Mouse (Mus musculus) midbrain, embryonic 13.5 days (tissue): ENCODE data around the gene Sppl2b. TPM values are rescaled to one million over a fixed set of nuclear protein-coding genes. Genes with fewer than 3 reads are reported as not detected.
"Not testable (repeated sequence)": the region's sequence is repeated elsewhere in the genome, so short reads cannot be mapped to it uniquely, and the experiment has no call there.

Source experiments
- ATAC-seq: fragments of 200-750 bp; cut with Nextera tagmentation; 2 replicates; pipeline ENCODE4 v1.8.0; 2017; ENCODE audit warnings: mild to moderate bottlenecking, moderate TSS enrichment, moderate library complexity
- H3K27ac ChIP-seq: fragments of 300-500 bp; sonication (generic); 2 replicates; pipeline ENCODE4 v1.5.1; 2015; ENCODE audit warnings: inconsistent platforms, mild to moderate bottlenecking, moderate library complexity
- H3K27me3 ChIP-seq: fragments of 300-500 bp; sonication (generic); 2 replicates; pipeline ENCODE4 v1.6.1; 2015; ENCODE audit warnings: mild to moderate bottlenecking, inconsistent platforms
- H3K36me3 ChIP-seq: fragments of 300-500 bp; sonication (generic); 2 replicates; pipeline ENCODE4 v1.6.1; 2015; ENCODE audit warnings: mild to moderate bottlenecking, inconsistent platforms
- H3K4me1 ChIP-seq: fragments of 300-500 bp; sonication (generic); replicated peaks from 2 replicates; pipeline ENCODE4 v1.6.1; 2015; ENCODE audit warnings: inconsistent platforms
- H3K4me2 ChIP-seq: fragments of 300-500 bp; sonication (generic); replicated peaks from 2 replicates; pipeline ENCODE4 v1.6.1; 2015; ENCODE audit warnings: moderate library complexity, mild to moderate bottlenecking, inconsistent platforms
- H3K4me3 ChIP-seq: fragments of 300-500 bp; sonication (generic); replicated peaks from 2 replicates; pipeline ENCODE4 v1.5.1; 2015; ENCODE audit warnings: mild to moderate bottlenecking, inconsistent platforms
- H3K9ac ChIP-seq: fragments of 300-500 bp; sonication (generic); replicated peaks from 2 replicates; pipeline ENCODE4 v1.6.1; 2015; ENCODE audit warnings: mild to moderate bottlenecking, inconsistent platforms
- H3K9me3 ChIP-seq: fragments of 300-500 bp; sonication (generic); 2 replicates; pipeline ENCODE4 v1.6.1; 2016; ENCODE audit warnings: mild to moderate bottlenecking, inconsistent platforms
- WGBS: fragments of 180-500 bp; shearing (Covaris S2); methylation state at CpG from one replicate; pipeline ENCODE4 v1.1.7; 2015; 5-methylcytosine and 5-hydroxymethylcytosine counted together
- polyA plus RNA-seq: library from polyadenylated mRNA; unstranded; fragments of >200 nt; fragmentation: Nextera tagmentation; extraction: Ambion mirVana; gene quantifications from 2 replicates; pipeline ENCODE4 v1.2.1, GENCODE M21; 2015

Gene Sppl2b
- polyA plus RNA-seq, 1 experiment from 2014 or later, result 61.1 TPM

GRCm38 (mm10) chr10:80827063-80827869 is 27.8 kb upstream of the Sppl2b start:
- Histone ChIP-seq H3K27me3 (no peaks in the 10 kb centered on the region), H3K9me3 (no peaks in the 10 kb centered on the region), H3K36me3 (peaks cover 25% of the 10 kb centered on the region), H3K9ac (peak overlapping the region; percentile 92), H3K4me3 (peak overlapping the region; percentile 86), H3K4me1 (peaks cover 39% of the 10 kb centered on the region), H3K4me2 (peak overlapping the region; percentile 100), H3K27ac (peak overlapping the region; percentile 94)
- no peak for ATAC-seq
- 7% methylated on average over 29 of the region's 29 CpGs for WGBS

- H3K36me3 ChIP-seq, result peaks cover 25% of the 10 kb centered on the region
- H3K4me1 ChIP-seq, result peaks cover 46% of the 10 kb centered on the region
- peak overlapping the region; percentile 86 for H3K4me3 ChIP-seq
- H3K27ac ChIP-seq, result no peak overlapping the region
- ATAC-seq, result no peak
- peak overlapping the region; percentile 92 for H3K9ac ChIP-seq
- peak overlapping the region; percentile 100 for H3K4me2 ChIP-seq
- WGBS, result 82% methylated on average over 10 of the region's 10 CpGs
- no peaks in the 10 kb centered on the region for H3K9me3 ChIP-seq
- no peaks in the 10 kb centered on the region for H3K27me3 ChIP-seq
Measured at GRCm38 (mm10) chr10:80827870-80828420, 27.1 kb upstream of the Sppl2b start.

- H3K9me3 ChIP-seq, H3K27me3 ChIP-seq, H3K27ac ChIP-seq, ATAC-seq: not testable (repeated sequence)
- H3K9ac ChIP-seq, result 0 out of 2 replicates have a peak overlapping the region, but pooled peaks have one; percentile 92
- peaks cover 48% of the 10 kb centered on the region for H3K4me1 ChIP-seq
- H3K36me3 ChIP-seq, result peaks cover 25% of the 10 kb centered on the region
- peak overlapping the region; percentile 86 for H3K4me3 ChIP-seq
- peak overlapping the region; percentile 100 for H3K4me2 ChIP-seq
- WGBS, result 84% methylated on average over 8 of the region's 9 CpGs
Measured at GRCm38 (mm10) chr10:80828587-80828986, 26.5 kb upstream of the Sppl2b start.

DNA sequence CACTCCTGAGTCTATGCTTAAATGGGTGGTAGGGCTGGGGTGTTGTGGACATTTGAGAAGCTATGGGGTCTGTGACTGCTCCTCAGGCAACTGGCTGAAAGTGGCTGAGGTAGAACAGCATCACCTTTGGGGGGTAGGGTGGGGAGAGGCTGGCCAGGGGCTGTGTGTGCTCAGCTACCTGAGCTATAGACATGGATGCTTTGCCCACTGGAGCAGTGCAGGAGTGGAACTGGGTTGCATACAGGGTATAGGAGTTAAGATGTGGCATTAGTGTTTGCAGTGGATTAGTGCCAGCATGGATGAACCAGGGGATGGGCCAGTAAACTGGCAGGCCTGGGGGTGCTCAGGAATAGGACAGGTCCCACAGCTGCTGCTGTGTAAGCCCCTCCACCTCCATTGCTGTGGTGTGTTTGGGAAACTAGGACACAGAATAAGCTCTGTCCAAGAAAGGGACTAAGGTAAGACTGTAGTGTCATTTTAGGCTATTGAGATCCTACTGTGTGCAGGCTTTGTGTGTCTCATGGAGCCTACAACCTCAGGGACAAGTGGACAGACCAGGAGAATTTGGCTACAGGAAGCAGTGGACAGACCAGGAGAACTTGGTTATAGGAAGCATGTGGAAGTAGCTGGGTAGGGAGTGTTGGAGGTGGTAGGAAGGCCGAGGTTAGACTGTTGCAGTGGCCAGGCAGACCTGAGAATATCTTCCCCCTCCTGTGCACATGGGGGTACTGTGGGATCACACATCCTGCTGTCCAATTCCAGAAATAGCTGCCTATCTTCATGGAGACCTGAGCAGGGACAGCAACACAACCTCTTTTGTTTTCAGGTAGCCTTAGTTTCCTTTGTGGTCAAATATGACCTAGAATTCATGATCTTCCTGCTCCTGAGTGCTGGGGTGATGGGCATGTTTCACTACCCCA is 25.5 kb upstream of the Sppl2b start:
- 74% methylated on average over 1 of the region's 1 CpGs for WGBS
- H3K9ac ChIP-seq, result 0 out of 2 replicates have a peak overlapping the region, but pooled peaks have one; percentile 21
- 0 out of 2 replicates have a peak overlapping the region, but pooled peaks have one; percentile 2 for H3K4me2 ChIP-seq

GRCm38 (mm10) chr10:80831136-80831535 is 23.9 kb upstream of the Sppl2b start:
- H3K9ac ChIP-seq, result no peak overlapping the region
- H3K4me1 ChIP-seq, result peaks cover 58% of the 10 kb centered on the region
- no peak overlapping the region for H3K4me2 ChIP-seq
- ATAC-seq, result no peak
- H3K4me3 ChIP-seq, result no peak overlapping the region
- H3K27me3 ChIP-seq, result peaks cover 32% of the 10 kb centered on the region
- H3K9me3 ChIP-seq, result no peaks in the 10 kb centered on the region
- H3K27ac ChIP-seq, result 0 out of 2 replicates have a peak overlapping the region, but pooled peaks have one; percentile 14
- WGBS, result 3% methylated on average over 9 of the region's 9 CpGs
- peaks cover 25% of the 10 kb centered on the region for H3K36me3 ChIP-seq

More for the DNA sequence above, 25.5 kb upstream of the Sppl2b start:
- Histone ChIP-seq H3K4me3 (no peak overlapping the region), H3K27me3 (peaks cover 17% of the 10 kb centered on the region), H3K4me1 (peaks cover 48% of the 10 kb centered on the region), H3K36me3 (peaks cover 25% of the 10 kb centered on the region), H3K27ac (no peak overlapping the region), H3K9me3 (no peaks in the 10 kb centered on the region)
- no peak for ATAC-seq

GRCm38 (mm10) chr10:80832818-80833217 is 22.3 kb upstream of the Sppl2b start:
- Histone ChIP-seq H3K27ac (no peak overlapping the region), H3K4me2 (no peak overlapping the region), H3K4me3 (no peak overlapping the region), H3K27me3 (peaks cover 42% of the 10 kb centered on the region), H3K9ac (no peak overlapping the region), H3K9me3 (no peaks in the 10 kb centered on the region), H3K4me1 (peaks cover 54% of the 10 kb centered on the region), H3K36me3 (peaks cover 25% of the 10 kb centered on the region)
- no peak for ATAC-seq
- 30% methylated on average over 7 of the region's 7 CpGs for WGBS

DNA sequence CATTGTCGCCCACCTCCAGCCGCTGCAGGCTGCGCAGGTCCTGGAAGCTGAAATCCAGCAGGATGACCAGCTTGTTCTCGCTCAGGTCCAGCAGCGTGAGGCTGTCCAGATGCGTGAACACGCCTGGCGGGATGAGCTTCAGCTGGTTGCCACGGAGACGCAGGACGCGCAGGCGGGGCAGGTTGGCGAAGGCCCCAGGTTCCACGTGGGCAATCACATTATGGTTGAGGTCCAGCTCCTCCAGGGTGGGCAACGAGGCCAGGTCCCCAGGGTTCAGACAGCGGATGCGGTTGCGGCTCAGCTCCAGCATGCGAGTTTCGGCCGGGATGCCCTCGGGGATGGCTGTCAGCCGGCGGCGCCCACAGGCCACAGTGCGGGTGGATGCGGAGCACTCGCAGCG is 19.5 kb upstream of the Sppl2b start:
- Histone ChIP-seq H3K9ac (peak overlapping the region; percentile 32), H3K4me3 (0 out of 2 replicates have a peak overlapping the region, but pooled peaks have one; percentile 1), H3K4me2 (peak overlapping the region; percentile 1; the same call in 1 of the 2 replicates), H3K27ac (no peak overlapping the region), H3K36me3 (peaks cover 4% of the 10 kb centered on the region; the same call in 1 of the 2 replicates), H3K27me3 (peaks cover 42% of the 10 kb centered on the region), H3K4me1 (peaks cover 38% of the 10 kb centered on the region), H3K9me3 (no peaks in the 10 kb centered on the region)
- 51% methylated on average over 30 of the region's 30 CpGs for WGBS
- ATAC-seq, result peak; percentile 31; the same call in 1 of the 2 replicates

GRCm38 (mm10) chr10:80836949-80837379 is 18.1 kb upstream of the Sppl2b start:
- Histone ChIP-seq H3K4me1 (peaks cover 29% of the 10 kb centered on the region), H3K27ac (no peak overlapping the region), H3K9me3 (no peaks in the 10 kb centered on the region), H3K4me3 (no peak overlapping the region), H3K4me2 (no peak overlapping the region), H3K9ac (no peak overlapping the region), H3K36me3 (no peaks in the 10 kb centered on the region), H3K27me3 (peaks cover 51% of the 10 kb centered on the region)
- WGBS, result 53% methylated on average over 7 of the region's 7 CpGs
- no peak for ATAC-seq

GRCm38 (mm10) chr10:80837827-80838226 is 17.2 kb upstream of the Sppl2b start:
- no peaks in the 10 kb centered on the region for H3K9me3 ChIP-seq
- H3K36me3 ChIP-seq, result no peaks in the 10 kb centered on the region
- H3K9ac ChIP-seq, result no peak overlapping the region
- H3K4me3 ChIP-seq, result no peak overlapping the region
- H3K27me3 ChIP-seq, result peaks cover 59% of the 10 kb centered on the region
- no peak for ATAC-seq
- H3K4me2 ChIP-seq, result no peak overlapping the region
- WGBS, result 21% methylated on average over 2 of the region's 2 CpGs
- H3K27ac ChIP-seq, result no peak overlapping the region
- H3K4me1 ChIP-seq, result peaks cover 22% of the 10 kb centered on the region

DNA sequence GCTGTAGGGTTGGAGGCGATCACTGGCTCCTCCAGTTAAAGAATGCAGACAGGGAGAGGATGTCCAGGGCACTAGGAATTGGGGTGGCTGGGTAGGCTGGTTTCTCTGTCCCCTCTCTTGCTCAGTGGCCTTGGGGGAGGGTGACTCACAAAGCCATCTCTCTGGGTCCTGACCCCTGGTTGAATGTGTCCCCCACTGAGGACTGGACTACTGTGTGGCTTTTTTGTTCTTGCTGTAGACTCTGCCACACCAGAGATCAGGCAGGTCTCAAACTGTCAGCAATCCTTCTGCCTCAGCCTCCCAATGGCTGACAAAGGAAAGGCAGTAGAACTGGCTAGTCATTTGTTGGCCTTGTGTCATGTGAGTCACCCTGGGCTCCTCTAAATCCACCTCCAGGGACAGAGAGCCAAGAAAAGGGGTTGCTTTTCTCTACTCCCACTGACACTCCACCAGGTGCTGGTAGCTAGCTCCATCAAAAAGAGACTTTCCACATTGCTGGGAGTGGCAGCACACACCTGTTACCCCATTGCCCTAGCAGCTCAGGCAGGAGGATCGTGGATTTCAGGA is 16.6 kb upstream of the Sppl2b start:
- no peak overlapping the region for H3K27ac ChIP-seq
- peaks cover 21% of the 10 kb centered on the region for H3K4me1 ChIP-seq
- H3K36me3 ChIP-seq, result no peaks in the 10 kb centered on the region
- ATAC-seq, result no peak
- WGBS, result 68% methylated on average over 2 of the region's 2 CpGs
- H3K9ac ChIP-seq, result no peak overlapping the region
- H3K4me2 ChIP-seq, result no peak overlapping the region
- no peaks in the 10 kb centered on the region for H3K9me3 ChIP-seq
- H3K27me3 ChIP-seq, result peaks cover 61% of the 10 kb centered on the region
- no peak overlapping the region for H3K4me3 ChIP-seq

DNA sequence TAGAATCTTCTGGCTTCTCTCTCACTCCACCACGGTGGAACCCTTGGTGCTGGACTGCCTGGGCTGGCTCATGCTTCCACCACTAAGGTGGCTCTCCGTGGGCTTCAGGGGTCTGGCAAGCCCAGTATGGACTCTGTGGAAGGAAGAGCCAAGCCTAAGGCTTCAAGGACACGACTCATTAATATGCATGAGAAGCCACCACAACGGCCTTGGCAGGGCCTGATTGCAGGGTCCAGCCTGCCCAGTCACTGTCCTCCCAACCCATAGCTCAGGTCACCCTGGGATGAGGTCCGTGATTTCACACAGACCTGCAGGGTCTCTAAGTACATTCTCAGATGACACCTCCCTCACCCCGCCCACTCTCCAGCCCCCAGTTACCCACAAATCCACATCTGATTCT is 15.2 kb upstream of the Sppl2b start:
- Histone ChIP-seq H3K4me1 (peaks cover 31% of the 10 kb centered on the region), H3K9me3 (no peaks in the 10 kb centered on the region), H3K4me2 (no peak overlapping the region), H3K27me3 (peaks cover 61% of the 10 kb centered on the region), H3K9ac (no peak overlapping the region), H3K36me3 (no peaks in the 10 kb centered on the region), H3K4me3 (no peak overlapping the region), H3K27ac (no peak overlapping the region)
- 60% methylated on average over 6 of the region's 6 CpGs for WGBS
- ATAC-seq, result no peak
